Mouse (Mus musculus) olfactory bulb, adult 2 months (tissue): ENCODE results near the gene Ntng1.

Experiments
- CTCF ChIP-seq: fragments of 200-500 bp; IDR thresholded peaks from 2 replicates; pipeline ENCODE4 v1.5.1; 2012; ENCODE audit warnings: low read depth, mild to moderate bottlenecking, low read length, moderate library complexity; ENCODE audit not compliant: insufficient read depth
- POLR2A ChIP-seq: fragments of 200-500 bp; IDR thresholded peaks from 2 replicates; pipeline ENCODE4 v1.6.1; 2012; ENCODE audit warnings: mild to moderate bottlenecking, low read depth, low read length, moderate library complexity; ENCODE audit not compliant: insufficient read depth

DNA sequence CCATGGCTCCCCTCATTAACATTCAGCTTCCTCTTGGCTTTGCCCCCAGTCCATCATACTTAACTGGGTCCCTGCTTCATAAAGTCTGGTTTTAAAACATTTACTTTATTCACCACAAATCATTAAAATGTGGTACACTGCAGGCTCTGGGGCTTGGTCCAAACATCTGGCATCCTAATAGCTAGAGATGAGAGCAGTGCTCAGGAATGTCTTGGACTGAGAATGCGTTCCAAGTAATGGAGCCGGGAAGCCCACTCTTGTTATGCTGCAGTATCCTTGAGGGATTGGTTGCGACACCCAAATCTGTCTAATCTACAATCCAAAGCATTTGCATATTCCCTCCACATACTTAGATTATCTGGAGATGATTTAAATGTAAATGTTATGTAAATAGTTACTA, 207.5 kb downstream of the Ntng1 start:
- TF ChIP-seq CTCF (no peak), POLR2A (no peak)
